Mouse (Mus musculus) lung, embryonic 15.5 days (tissue): ENCODE data around the gene Slc35f2. TPM values are rescaled to one million over a fixed set of nuclear protein-coding genes. Genes with fewer than 3 reads are reported as not detected.
A peak's percentile ranks its signal among the peaks of the same experiment; 100 is the strongest.

Source experiments
- ATAC-seq: fragments of 200-750 bp; cut with Nextera tagmentation; 2 replicates; pipeline ENCODE4 v1.8.0; 2017; ENCODE audit warnings: moderate number of reproducible peaks, borderline replicate concordance; ENCODE audit not compliant: low FRiP score, low TSS enrichment; ENCODE audit errors: extremely low read depth
- H3K27ac ChIP-seq: fragments of 300-500 bp; sonication (generic); 2 replicates; pipeline ENCODE4 v1.5.1; 2015; ENCODE audit warnings: moderate library complexity, mild to moderate bottlenecking, inconsistent platforms
- H3K27me3 ChIP-seq: fragments of 300-500 bp; sonication (generic); 2 replicates; pipeline ENCODE4 v1.6.1; 2015; ENCODE audit warnings: inconsistent platforms
- H3K36me3 ChIP-seq: fragments of 300-500 bp; sonication (generic); 2 replicates; pipeline ENCODE4 v1.6.1; 2015; ENCODE audit warnings: inconsistent platforms
- H3K4me1 ChIP-seq: fragments of 300-500 bp; sonication (generic); 2 replicates; pipeline ENCODE4 v1.6.1; 2015; ENCODE audit warnings: inconsistent platforms
- H3K4me2 ChIP-seq: fragments of 300-500 bp; sonication (generic); 2 replicates; pipeline ENCODE4 v1.6.1; 2015; ENCODE audit warnings: inconsistent platforms, mild to moderate bottlenecking, moderate library complexity
- H3K4me3 ChIP-seq: fragments of 300-500 bp; sonication (generic); 2 replicates; pipeline ENCODE4 v1.5.1; 2015; ENCODE audit warnings: mild to moderate bottlenecking, inconsistent platforms
- H3K9ac ChIP-seq: fragments of 300-500 bp; sonication (generic); 2 replicates; pipeline ENCODE4 v1.6.1; 2015; ENCODE audit warnings: inconsistent platforms
- H3K9me3 ChIP-seq: fragments of 300-500 bp; sonication (generic); 2 replicates; pipeline ENCODE4 v1.6.1; 2016; ENCODE audit warnings: inconsistent platforms
- WGBS: fragments of 180-500 bp; shearing (Covaris S2); methylation state at CpG from one replicate; pipeline ENCODE4 v1.1.7; 2015; 5-methylcytosine and 5-hydroxymethylcytosine counted together
- polyA plus RNA-seq: library from polyadenylated mRNA; unstranded; fragments of >200 nt; fragmentation: Nextera tagmentation; extraction: Ambion mirVana; gene quantifications from 2 replicates; pipeline ENCODE4 v1.2.1, GENCODE M21; 2015

The Slc35f2 gene
- polyA plus RNA-seq, 1 experiment from 2014 or later = 6.0 TPM

- ATAC-seq = peak; percentile 31; the same call in 1 of the 2 replicates
- Histone ChIP-seq H3K9ac (peak overlapping the region; percentile 38), H3K4me3 (peak overlapping the region; percentile 43), H3K9me3 (no peaks in the 10 kb centered on the region), H3K36me3 (no peaks in the 10 kb centered on the region), H3K4me1 (peaks cover 5% of the 10 kb centered on the region), H3K4me2 (peak overlapping the region; percentile 66), H3K27ac (no peak overlapping the region), H3K27me3 (no peaks in the 10 kb centered on the region; the same call in 1 of the 2 replicates)
- WGBS = 15% methylated on average over 14 of the region's 14 CpGs
These were observed 57.9 kb downstream of the Slc35f2 start for GRCm38 (mm10) chr9:53829081-53829865.

DNA sequence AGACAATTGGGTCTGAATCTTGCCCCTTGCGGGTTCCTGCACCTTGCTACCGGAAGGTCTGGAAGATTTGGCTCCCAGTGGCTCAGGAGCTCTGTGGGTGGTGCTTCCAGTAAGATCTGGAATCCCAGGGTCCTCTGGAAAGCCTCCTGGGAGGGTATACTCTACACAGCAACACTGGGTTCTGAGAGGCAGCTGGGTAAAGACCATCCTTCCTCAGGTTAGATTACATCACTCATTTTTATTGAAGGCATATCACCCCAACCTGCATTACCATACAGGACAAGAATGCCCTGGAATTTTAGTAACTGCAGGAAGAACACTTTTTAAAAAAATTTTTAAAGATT, 58.5 kb downstream of the Slc35f2 start:
- H3K27me3 ChIP-seq = no peaks in the 10 kb centered on the region; the same call in 1 of the 2 replicates
- H3K4me3 ChIP-seq = peak overlapping the region; percentile 43
- H3K9me3 ChIP-seq = no peaks in the 10 kb centered on the region
- no peak for ATAC-seq
- peaks cover 5% of the 10 kb centered on the region for H3K4me1 ChIP-seq
- no peaks in the 10 kb centered on the region for H3K36me3 ChIP-seq
- H3K9ac ChIP-seq = peak overlapping the region; percentile 38
- H3K27ac ChIP-seq = no peak overlapping the region
- H3K4me2 ChIP-seq = peak overlapping the region; percentile 66
- 11% methylated on average over 2 of the region's 2 CpGs for WGBS

- Histone ChIP-seq H3K27ac (no peak overlapping the region), H3K4me1 (no peaks in the 10 kb centered on the region), H3K9me3 (no peaks in the 10 kb centered on the region), H3K4me3 (no peak overlapping the region), H3K36me3 (no peaks in the 10 kb centered on the region), H3K27me3 (no peaks in the 10 kb centered on the region), H3K4me2 (no peak overlapping the region), H3K9ac (no peak overlapping the region)
- 28% methylated on average over 3 of the region's 3 CpGs for WGBS
- ATAC-seq = no peak
These were observed 63.7 kb downstream of the Slc35f2 start for GRCm38 (mm10) chr9:53835039-53835438.

DNA sequence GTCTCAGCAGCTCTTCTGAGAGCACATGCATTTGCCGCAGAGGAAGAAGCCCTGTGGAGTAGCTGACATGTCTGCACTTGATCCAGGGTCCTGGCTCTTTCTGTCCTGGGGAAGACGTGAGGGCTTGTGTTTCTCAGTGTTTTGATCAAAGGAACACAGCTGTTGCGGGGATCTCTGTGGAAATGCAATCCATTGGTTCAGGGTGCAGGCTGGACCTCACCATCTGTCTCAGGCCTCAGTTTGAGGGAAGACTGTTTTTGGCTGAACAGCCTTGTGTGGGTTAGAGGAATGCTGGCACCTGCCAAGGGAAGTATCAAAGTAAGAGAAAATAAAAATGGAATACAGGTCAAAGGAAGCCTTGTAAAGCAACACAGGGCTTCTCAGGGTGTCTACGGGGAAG, 64.6 kb downstream of the Slc35f2 start:
- no peak for ATAC-seq

GRCm38 (mm10) chr9:53838816-53839215, 67.5 kb downstream of the Slc35f2 start:
- 59% methylated on average over 8 of the region's 8 CpGs for WGBS
- Histone ChIP-seq H3K27ac (no peak overlapping the region), H3K9me3 (no peaks in the 10 kb centered on the region), H3K4me1 (no peaks in the 10 kb centered on the region), H3K4me2 (no peak overlapping the region), H3K9ac (no peak overlapping the region), H3K4me3 (no peak overlapping the region), H3K36me3 (no peaks in the 10 kb centered on the region), H3K27me3 (no peaks in the 10 kb centered on the region)
- no peak for ATAC-seq

More for the DNA sequence above, 64.6 kb downstream of the Slc35f2 start:
- no peak overlapping the region for H3K4me3 ChIP-seq
- no peaks in the 10 kb centered on the region for H3K27me3 ChIP-seq
- H3K9ac ChIP-seq = no peak overlapping the region
- H3K9me3 ChIP-seq = no peaks in the 10 kb centered on the region
- WGBS = 61% methylated on average over 4 of the region's 4 CpGs
- no peak overlapping the region for H3K27ac ChIP-seq
- no peaks in the 10 kb centered on the region for H3K4me1 ChIP-seq
- no peaks in the 10 kb centered on the region for H3K36me3 ChIP-seq
- no peak overlapping the region for H3K4me2 ChIP-seq

DNA sequence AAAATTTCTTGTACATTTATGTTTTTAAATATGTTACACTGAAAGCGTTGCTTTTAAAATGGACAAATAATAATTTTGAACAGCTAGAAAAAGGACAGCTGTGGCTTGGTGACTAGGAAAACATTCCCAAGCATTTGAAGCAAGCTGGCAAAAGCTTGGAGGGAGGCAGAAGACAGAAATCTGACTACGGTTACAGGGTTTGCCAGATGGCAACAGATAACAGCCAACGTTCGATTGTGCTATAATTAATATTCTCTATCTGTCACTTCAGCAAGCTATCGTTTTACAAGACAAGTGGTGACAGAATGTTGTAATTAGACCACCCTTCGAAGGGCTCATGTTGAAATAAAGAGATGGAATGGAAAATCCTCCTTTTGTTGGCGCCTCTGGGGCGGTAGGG, 77.2 kb downstream of the Slc35f2 start:
- no peak for ATAC-seq
- Histone ChIP-seq H3K4me1 (no peaks in the 10 kb centered on the region), H3K27ac (no peak overlapping the region), H3K27me3 (no peaks in the 10 kb centered on the region), H3K4me3 (no peak overlapping the region), H3K4me2 (no peak overlapping the region), H3K9ac (no peak overlapping the region), H3K9me3 (no peaks in the 10 kb centered on the region), H3K36me3 (no peaks in the 10 kb centered on the region)
- 68% methylated on average over 8 of the region's 8 CpGs for WGBS

GRCm38 (mm10) chr9:53849864-53850263, 78.5 kb downstream of the Slc35f2 start, which contains the start of gene Sln:
Gene Sln (plus strand): TSS chr9:53850164.
- H3K4me2 ChIP-seq = no peak within 1 kb of the TSS
- no peaks in the 10 kb centered on the region for H3K9me3 ChIP-seq
- 80% methylated on average over 4 of the region's 4 CpGs for WGBS
- no peak within 1 kb of the TSS for H3K9ac ChIP-seq
- no peak for ATAC-seq
- no peaks in the 10 kb centered on the region for H3K4me1 ChIP-seq
- H3K27ac ChIP-seq = no peak within 1 kb of the TSS
- H3K36me3 ChIP-seq = no peaks in the 10 kb centered on the region
- no peak within 1 kb of the TSS for H3K4me3 ChIP-seq
- no peaks in the 10 kb centered on the region for H3K27me3 ChIP-seq

GRCm38 (mm10) chr9:53852158-53852557, 80.8 kb downstream of the Slc35f2 start:
- ATAC-seq = no peak
- WGBS = 63% methylated on average over 4 of the region's 4 CpGs
- no peak overlapping the region for H3K4me3 ChIP-seq
- H3K36me3 ChIP-seq = no peaks in the 10 kb centered on the region
- H3K27me3 ChIP-seq = no peaks in the 10 kb centered on the region
- H3K9me3 ChIP-seq = no peaks in the 10 kb centered on the region
- no peak overlapping the region for H3K27ac ChIP-seq
- H3K4me2 ChIP-seq = no peak overlapping the region
- H3K4me1 ChIP-seq = no peaks in the 10 kb centered on the region
- H3K9ac ChIP-seq = no peak overlapping the region

- WGBS = 74% methylated on average over 1 of the region's 1 CpGs
- Histone ChIP-seq H3K27ac (no peak overlapping the region), H3K9me3 (no peaks in the 10 kb centered on the region), H3K36me3 (no peaks in the 10 kb centered on the region), H3K4me1 (no peaks in the 10 kb centered on the region), H3K27me3 (no peaks in the 10 kb centered on the region), H3K4me3 (no peak overlapping the region), H3K4me2 (no peak overlapping the region), H3K9ac (no peak overlapping the region)
- no peak for ATAC-seq
These were observed 82.3 kb downstream of the Slc35f2 start for GRCm38 (mm10) chr9:53853672-53854071.

- Histone ChIP-seq H3K4me3 (no peak overlapping the region), H3K9ac (no peak overlapping the region), H3K27me3 (no peaks in the 10 kb centered on the region), H3K4me2 (no peak overlapping the region), H3K9me3 (no peaks in the 10 kb centered on the region), H3K36me3 (no peaks in the 10 kb centered on the region), H3K4me1 (no peaks in the 10 kb centered on the region), H3K27ac (no peak overlapping the region)
- ATAC-seq = no peak
- 68% methylated on average over 1 of the region's 1 CpGs for WGBS
These were observed 83.2 kb downstream of the Slc35f2 start for GRCm38 (mm10) chr9:53854525-53854924.

GRCm38 (mm10) chr9:53857864-53858263, 86.5 kb downstream of the Slc35f2 start:
- 41% methylated on average over 5 of the region's 5 CpGs for WGBS
- no peak overlapping the region for H3K4me2 ChIP-seq
- no peaks in the 10 kb centered on the region for H3K36me3 ChIP-seq
- no peaks in the 10 kb centered on the region for H3K4me1 ChIP-seq
- H3K27ac ChIP-seq = no peak overlapping the region
- no peak overlapping the region for H3K9ac ChIP-seq
- ATAC-seq = no peak
- H3K27me3 ChIP-seq = no peaks in the 10 kb centered on the region
- no peaks in the 10 kb centered on the region for H3K9me3 ChIP-seq
- H3K4me3 ChIP-seq = no peak overlapping the region
